Mouse (Mus musculus) lung, postnatal 36 days (tissue): Measurements from ENCODE around the gene Fsd2.

ENCODE experiments used
- DNase-seq: peaks from one replicate; pipeline ENCODE4 v3.0.0; 2022; ENCODE audit warnings: mixed read lengths

Fsd2 gene

DNA sequence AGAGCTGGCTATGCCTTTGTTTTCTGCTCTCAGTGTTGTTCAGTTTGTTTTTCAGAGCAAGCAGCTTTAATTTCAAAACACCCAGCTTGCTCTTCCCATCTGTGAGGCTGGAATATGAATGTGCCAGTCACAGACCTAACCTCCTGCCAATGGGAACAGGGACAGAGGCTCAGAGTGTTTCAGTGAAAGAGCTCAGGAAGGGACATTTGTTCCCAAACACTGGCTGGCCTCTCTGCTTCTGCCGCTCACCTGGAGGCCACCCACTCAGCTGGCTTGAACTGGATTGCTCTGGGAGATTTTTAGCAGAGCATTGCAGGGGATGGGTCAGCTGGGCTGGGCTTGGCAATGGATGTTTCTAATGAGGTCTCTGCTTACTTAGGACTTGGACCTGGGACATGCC is 25.7 kb downstream of the Fsd2 start:
- DNase-seq = no peak

DNA sequence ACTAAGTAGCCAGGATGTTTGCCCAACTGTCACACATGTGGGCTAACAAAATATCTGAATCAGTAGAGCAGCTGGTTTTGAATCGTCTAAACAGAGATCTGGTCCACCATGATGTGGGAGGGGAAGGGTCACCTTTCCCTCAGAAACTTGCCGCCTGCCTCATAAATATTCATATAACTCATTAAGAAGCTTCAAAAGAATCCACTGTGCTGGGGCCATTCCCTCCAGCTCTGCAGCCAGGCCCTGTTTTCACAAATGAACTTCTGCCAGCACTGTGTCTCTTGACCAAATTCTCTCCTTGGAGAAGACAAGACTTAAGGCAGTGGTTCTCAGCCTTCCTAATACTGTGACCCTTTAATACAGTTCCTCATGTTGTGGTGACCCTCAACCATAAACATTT is 27.2 kb downstream of the Fsd2 start:
- no peak for DNase-seq

DNA sequence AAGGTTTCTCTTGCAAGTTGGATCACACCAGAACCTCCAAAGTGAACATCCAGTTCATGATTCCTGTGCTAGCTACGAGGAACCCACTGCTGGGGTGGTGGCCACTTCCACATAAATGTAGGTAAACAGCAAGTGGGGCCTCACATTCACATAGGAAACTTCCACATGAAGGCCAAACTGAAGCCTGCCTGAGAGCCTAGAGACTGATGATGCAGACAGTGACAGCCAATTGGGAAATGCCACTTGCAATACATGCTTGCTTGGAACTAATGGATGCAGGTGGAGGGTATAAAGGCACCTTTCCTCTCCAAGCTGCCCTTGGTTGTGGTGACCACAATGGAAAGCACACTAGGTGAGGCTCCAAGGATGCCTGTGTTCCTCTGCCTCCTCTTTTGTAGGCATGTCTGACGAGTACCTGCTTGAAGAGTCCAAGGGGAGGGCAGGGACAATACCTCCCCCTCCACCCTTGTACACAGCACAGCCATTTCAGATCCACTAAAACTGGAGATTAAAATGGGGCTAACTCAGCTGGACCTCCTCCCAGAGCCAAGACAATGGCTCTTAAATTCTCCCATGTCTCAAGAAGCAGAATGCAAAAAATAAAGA is 28.6 kb downstream of the Fsd2 start:
- peak; percentile 49 for DNase-seq

DNA sequence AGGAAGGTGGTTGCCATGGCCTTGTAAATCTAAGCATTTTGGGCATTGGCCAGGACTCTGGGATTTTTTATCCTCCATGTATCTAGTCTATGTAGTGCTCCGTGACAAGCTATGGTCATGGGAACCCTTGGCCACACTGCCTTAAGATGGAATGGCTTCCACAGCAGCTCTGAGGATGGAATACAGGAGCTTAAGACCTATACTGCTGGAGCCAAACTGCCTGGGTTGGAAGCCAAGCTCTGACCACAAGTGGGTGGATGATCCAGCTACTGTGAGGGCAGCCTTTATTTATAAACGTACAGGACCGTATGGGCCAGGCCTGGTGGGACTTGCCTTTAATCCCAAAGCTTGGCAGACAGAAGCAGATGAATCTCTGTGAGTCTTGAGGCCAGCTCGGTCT is 30.3 kb downstream of the Fsd2 start:
- DNase-seq = no peak

GRCm38 (mm10) chr7:81531462-81531861 is 35.3 kb downstream of the Fsd2 start:
- DNase-seq = no peak

GRCm38 (mm10) chr7:81528918-81529317 is 37.8 kb downstream of the Fsd2 start:
- DNase-seq = no peak

GRCm38 (mm10) chr7:81523663-81524017 is 43.1 kb downstream of the Fsd2 start:
- no peak for DNase-seq

DNA sequence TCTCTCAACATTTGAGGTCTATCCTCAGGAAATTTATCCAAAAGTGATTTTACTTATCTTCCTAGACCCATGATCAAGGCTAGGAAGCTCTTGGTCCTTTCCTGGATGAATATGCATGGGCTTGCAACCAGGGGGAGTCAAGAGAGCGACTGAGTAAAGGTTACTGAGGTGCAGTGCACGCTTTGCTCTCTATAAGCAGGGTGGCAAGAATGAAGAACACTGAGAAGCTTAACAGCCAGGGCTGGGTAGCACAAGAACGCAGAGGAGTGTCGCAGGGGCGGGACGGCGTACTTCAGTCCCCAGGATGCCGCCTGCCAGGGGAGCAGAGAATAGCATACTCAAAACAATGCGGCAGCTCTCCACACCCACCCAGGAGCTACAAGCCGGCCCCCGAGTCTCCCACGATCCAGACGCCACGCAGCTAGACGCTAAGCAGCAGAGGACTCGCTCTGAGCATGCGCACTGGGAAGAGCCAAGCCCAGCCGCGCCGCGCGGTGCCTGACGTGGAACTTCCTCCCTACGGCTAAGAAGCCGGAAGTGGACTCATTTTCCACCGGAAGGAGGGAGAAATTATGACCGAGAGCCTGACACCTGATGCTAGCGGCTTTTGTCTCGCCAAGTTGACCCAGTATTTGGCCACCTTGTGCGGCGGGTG is 43.6 kb downstream of the Fsd2 start:
- peak; percentile 93 for DNase-seq

DNA sequence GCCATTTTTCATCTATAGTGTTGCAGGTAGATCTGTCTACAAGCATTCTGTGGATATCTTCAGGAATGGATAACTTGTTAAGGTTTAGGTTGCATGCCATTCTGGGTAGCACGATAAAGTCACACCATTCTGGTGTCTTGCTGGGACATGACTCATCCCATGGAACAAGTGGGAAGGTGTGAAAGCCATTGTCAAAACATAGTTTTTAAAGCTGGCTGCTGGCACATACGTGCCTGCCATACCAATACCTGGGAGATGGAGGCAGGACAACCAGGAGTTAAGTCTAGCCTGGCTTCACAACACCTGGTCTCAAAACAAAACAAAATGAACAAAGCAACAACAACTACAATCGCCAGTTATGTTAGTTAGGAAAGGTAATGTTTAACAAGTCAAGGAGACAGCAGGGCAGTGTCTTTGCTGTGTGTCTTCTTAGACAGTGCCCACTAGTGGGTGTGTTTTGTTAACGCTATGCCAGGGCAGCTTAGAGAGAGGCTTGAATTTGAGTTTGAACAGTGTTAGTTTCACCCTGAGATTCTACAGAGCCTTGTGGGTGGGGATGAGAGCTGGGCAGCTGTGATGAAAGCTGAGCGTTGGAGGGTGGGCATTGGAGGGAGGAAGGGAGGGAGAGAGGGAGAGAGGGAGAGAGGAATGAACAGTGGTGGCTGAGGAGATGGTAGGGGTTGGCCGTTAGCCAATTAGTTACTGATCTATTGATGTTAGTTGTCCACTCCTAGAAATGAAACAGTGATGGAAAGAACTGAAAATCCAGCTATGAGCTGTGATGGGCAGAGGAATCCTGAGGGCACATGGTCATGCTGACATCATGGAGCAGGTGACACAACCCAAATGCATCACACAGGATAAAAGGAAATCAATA is 50.4 kb downstream of the Fsd2 start:
- no peak for DNase-seq

DNA sequence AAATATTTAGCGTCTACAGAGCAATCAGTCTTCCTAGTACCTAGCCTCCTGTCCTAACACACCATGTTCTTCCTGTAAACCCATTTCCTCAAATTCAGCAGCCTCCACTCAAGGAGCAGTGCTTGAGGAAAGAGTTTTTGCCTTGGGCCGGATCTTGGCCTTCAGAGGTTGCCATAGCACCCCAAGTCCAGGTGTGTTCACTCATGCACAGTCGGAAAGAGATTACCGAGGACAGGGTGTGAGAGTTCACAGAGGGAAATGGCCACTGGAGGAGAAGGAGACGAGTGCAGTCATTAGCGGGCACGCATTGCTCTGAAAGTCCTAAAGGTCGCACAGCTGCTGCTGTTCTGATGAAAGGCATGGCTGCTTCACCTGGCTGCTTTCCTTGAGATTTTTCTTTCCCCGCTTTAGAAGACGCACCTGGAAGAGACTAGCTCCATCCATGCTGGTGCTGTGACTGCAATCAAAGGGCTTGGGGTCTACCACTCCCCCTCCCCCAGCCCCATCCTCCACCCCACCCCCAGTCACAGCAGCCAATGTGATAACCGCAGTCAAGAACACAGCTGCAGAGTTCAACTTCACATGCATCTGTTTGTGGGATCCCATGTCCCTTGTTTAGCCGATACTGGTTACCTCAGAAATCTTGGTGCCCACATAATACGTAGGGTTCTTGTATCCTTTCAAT is 51.7 kb downstream of the Fsd2 start:
- no peak for DNase-seq

DNA sequence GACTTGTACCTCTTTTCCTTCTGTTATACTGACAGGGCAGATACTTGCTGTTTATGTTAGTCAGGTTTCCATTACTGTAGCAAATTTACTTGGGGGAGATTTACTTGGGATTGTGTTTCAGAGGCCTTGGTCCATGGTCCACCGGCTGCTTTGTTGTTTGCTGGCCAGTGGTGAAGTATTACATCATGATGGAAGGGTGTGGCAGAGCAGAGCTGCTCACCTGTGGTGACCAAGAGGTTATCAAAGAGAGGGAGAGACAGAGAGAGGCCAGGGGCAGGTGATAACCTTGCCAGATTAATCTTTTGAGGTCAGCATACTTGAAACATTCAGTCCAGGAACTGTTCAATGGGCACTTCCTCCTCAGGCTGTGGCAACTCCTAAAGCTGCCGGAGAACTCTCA is 65.7 kb downstream of the Fsd2 start:
- no peak for DNase-seq

GRCm38 (mm10) chr7:81498181-81498580 is 68.6 kb downstream of the Fsd2 start, which contains the start of gene BC048679:
BC048679 (minus strand) TSS chr7:81498281.
- DNase-seq = no peak

GRCm38 (mm10) chr7:81497171-81497570 is 69.6 kb downstream of the Fsd2 start:
- no peak for DNase-seq

DNA sequence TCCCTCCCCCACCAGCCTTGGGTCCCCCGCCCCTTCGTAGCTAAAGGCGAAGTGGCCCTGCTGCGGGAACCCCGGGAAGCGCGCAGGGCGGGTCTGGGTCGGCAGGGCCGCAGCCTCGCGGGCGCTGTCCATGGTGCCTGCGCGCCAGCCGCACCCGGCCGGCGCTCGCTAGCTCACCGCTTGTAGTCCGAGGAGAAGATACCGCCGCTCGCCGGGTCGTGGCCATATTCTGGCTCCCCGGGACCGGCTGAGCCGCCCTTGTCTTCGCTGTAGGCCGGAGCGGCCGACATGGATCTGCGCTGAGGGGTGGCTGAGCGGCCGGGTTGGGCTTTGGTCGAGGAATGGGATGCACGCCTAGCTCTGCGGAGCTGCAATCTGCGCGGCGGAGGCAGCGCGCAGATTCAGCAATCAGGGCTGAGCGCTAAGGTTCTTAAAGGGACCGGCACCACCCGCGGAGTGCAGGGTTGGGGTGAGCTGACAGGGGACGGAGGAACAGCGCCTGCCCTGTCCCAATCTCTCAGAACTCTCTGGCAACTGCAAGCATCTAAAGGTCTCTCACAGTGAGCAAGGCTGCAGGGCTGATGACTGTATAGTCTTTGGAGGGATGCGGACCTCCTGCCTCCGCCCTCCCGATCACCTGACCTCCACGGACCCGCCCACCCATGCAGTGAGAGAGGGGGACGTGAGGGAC is 73.3 kb downstream of the Fsd2 start, which contains the start of gene Ap3b2:
Ap3b2 (minus strand) TSS at position 595 of the 691 bp plus-strand sequence.
- DNase-seq = peak; percentile 21

DNA sequence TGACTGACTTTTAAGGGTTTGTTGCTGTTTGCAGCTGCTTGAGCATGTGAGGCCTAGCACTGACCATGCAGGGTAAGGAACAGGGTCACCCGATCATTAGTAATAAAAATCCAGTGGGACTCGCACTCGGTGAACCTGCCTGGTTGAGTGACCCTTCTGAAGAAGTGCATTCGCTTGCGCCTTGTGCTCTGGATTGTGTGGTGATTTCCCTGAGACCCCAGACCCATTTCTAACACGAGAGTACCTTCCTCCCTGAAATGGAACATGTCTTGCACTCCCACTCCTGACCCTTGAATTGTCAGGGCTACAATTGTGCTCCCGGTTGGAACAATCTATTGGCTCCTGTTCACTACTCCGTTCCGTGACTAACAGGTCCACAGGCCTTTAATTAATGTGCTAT is 74.1 kb downstream of the Fsd2 start:
- DNase-seq = no peak

- no peak for DNase-seq
These were observed 77.1 kb downstream of the Fsd2 start for GRCm38 (mm10) chr7:81489649-81490048.
